Mouse (Mus musculus) CH12F3 (cell line): Measurements from ENCODE around the gene Kcnip3.

ENCODE experiments used
- in situ Hi-C: fragments of 300-500 bp; cut with MboI; formaldehyde crosslinking; loops from 2 replicates; pipeline ENCODE4 v1.14.3; 2020; ENCODE audit warnings: low sequenced_read_pairs

The Kcnip3 gene

GRCm38 (mm10) chr2:127518831-127519230 is 3.1 kb downstream of the Kcnip3 start:
- in situ Hi-C loops = no loop called here

GRCm38 (mm10) chr2:127518273-127518672 is 3.6 kb downstream of the Kcnip3 start:
- in situ Hi-C loops = no loop called here

GRCm38 (mm10) chr2:127517081-127517480 is 4.8 kb downstream of the Kcnip3 start:
- in situ Hi-C loops = no loop called here

- in situ Hi-C loops = no loop called here
Measured at GRCm38 (mm10) chr2:127514380-127515124, 7.3 kb downstream of the Kcnip3 start.

- in situ Hi-C loops = no loop called here
Measured at GRCm38 (mm10) chr2:127513244-127513643, 8.7 kb downstream of the Kcnip3 start.

- in situ Hi-C loops = no loop called here
Measured at GRCm38 (mm10) chr2:127511426-127511825, 10.5 kb downstream of the Kcnip3 start.

- in situ Hi-C loops = loop anchor here (5.0 kb wide), 1 partner anchor 39 kb away; no protein-coding TSS in a partner anchor
Measured at GRCm38 (mm10) chr2:127507967-127508660, 13.8 kb downstream of the Kcnip3 start.

GRCm38 (mm10) chr2:127507077-127507774 is 14.7 kb downstream of the Kcnip3 start:
- in situ Hi-C loops = loop anchor here (5.0 kb wide), 1 partner anchor 40 kb away; no protein-coding TSS in a partner anchor

- in situ Hi-C loops = loop anchor here (5.0 kb wide), 1 partner anchor 41 kb away; no protein-coding TSS in a partner anchor
Measured at GRCm38 (mm10) chr2:127506131-127506632, 15.7 kb downstream of the Kcnip3 start.

- in situ Hi-C loops = loop anchor here (5.0 kb wide), 1 partner anchor 42 kb away; no protein-coding TSS in a partner anchor
Measured at GRCm38 (mm10) chr2:127505196-127505595, 16.7 kb downstream of the Kcnip3 start.

GRCm38 (mm10) chr2:127503751-127504549 is 17.9 kb downstream of the Kcnip3 start:
- in situ Hi-C loops = no loop called here

GRCm38 (mm10) chr2:127501061-127501460 is 20.8 kb downstream of the Kcnip3 start:
- in situ Hi-C loops = no loop called here

- in situ Hi-C loops = loop anchor here (5.0 kb wide), 1 partner anchor 36 kb away; no protein-coding TSS in a partner anchor
Measured at GRCm38 (mm10) chr2:127498750-127499149, 23.1 kb downstream of the Kcnip3 start.

- in situ Hi-C loops = loop anchor here (5.0 kb wide), 1 partner anchor 34 kb away; no protein-coding TSS in a partner anchor
Measured at GRCm38 (mm10) chr2:127496321-127496720, 25.6 kb downstream of the Kcnip3 start.

GRCm38 (mm10) chr2:127484476-127485170 is 37.3 kb downstream of the Kcnip3 start:
- in situ Hi-C loops = no loop called here

- in situ Hi-C loops = no loop called here
Measured at GRCm38 (mm10) chr2:127483001-127483400, 38.9 kb downstream of the Kcnip3 start.

- in situ Hi-C loops = no loop called here
Measured at GRCm38 (mm10) chr2:127482533-127482911, 39.4 kb downstream of the Kcnip3 start.

- in situ Hi-C loops = no loop called here
Measured at GRCm38 (mm10) chr2:127481841-127482532, 39.9 kb downstream of the Kcnip3 start.

GRCm38 (mm10) chr2:127479763-127480162 is 42.1 kb downstream of the Kcnip3 start:
- in situ Hi-C loops = no loop called here
